Mouse (Mus musculus): ENCODE results near the gene Vmn1r185.

GRCm38 (mm10) chr7:26589077-26589476, 29.2 kb downstream of the Vmn1r185 start:
- no peak for TF ChIP-seq POLR2A (IDR thresholded peaks at IDR 0.05; ENCODE audit: insufficient read depth, low read depth, low read length)
- TF ChIP-seq CTCF (IDR thresholded peaks at IDR 0.05; ENCODE audit: insufficient read depth, low read depth, low read length): no peak
